Mouse (Mus musculus): ENCODE results near the gene Ocln. TPM values are rescaled to one million over a fixed set of nuclear protein-coding genes. Genes with fewer than 3 reads are reported as not detected.

The Ocln gene
- polyA plus RNA-seq (2014; fragmentation: Illumina TruSeq; extraction: RNeasy Lipid Tissue Mini Kit (QIAGEN cat#74804); ENCODE audit: low read depth, low replicate concordance), result 28.0 TPM

DNA sequence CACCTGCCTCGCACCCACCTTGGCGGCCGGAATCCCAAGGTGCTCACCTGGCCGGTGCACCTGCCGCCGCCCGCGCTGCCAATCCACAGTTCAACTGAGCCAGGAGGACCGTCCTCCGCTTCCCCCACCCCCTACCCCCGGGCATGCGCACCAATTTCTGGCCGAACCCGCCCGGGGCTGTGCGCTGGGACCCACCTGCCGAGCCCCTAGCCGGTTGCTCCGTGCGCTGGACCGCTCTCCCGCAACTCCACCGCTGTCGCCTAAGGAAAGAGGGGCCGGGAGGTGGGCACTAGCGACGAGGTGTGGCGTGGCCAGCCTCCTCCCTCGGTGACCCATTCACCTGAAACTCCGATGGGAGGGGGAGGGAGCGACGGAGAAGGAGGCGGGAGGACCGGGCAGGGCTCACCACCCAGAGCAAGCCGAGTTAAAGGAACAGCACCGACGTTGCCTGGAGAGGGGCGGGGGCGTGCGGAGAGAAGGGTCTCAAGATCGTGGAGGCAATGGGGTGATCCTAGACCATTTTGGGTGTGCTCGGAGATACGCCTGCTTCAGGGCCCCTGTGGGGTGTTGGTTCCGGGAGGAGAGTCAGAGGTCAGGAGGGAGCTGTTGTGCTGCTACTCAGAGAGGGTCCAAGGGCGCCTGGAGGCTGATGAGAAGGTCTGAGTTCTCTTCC, at the start of gene Ocln:
Ocln (minus strand) TSS at position 350 of the 673 bp plus-strand sequence.

GRCm38 (mm10) chr13:100492061-100492787, 60.3 kb downstream of the Ocln start, which contains the start of gene Gtf2h2:
Gene Gtf2h2 (minus strand): TSS chr13:100492579.

DNA sequence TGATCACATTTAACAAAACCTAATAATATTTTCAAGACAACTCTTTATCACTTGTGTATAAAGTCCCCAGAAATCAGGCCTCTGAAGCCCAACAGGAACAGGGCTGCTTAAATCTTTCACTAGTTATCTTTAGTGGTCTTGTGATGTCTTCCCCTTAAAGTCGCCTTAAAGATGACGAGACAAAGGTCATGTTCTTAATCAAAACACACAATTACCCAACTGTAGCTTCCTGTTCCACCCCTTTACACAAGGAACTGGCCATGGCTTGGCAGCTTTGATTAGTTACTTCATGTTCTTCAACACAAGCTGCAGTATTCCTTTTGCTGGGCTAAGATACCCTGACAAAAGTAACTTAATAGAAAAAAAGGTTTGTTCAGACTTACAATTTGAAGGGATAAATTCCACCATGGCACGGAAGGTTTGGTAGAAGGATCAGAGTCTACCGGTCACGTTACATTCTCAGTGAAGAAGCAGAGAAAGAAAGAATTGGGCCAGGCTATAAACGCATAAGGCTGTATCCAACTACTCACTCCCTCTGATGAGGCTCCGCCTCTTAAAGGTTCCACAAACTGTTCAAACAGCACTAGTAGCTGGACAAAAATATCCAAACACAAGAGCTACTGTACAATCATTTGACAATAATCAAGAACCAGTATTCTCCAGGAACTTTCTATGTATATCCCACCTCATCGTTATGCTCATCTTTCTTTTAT, 99.9 kb downstream of the Ocln start, which contains the start of gene Naip1:
Naip1 (minus strand) TSS at position 455 of the 713 bp plus-strand sequence.

Other genes with a start within 250 kb of the Ocln start
- 0.77 TPM for gene Naip6, start 235.0 kb downstream of the Ocln start, polyA plus RNA-seq (2014; fragmentation: Illumina TruSeq; extraction: RNeasy Lipid Tissue Mini Kit (QIAGEN cat#74804); ENCODE audit: low read depth, low replicate concordance)
- gene Naip1, start 99.8 kb downstream of the Ocln start, polyA plus RNA-seq (2014; fragmentation: Illumina TruSeq; extraction: RNeasy Lipid Tissue Mini Kit (QIAGEN cat#74804); ENCODE audit: low read depth, low replicate concordance), result 0.26 TPM
- gene Gtf2h2, start 60.1 kb downstream of the Ocln start, polyA plus RNA-seq (2014; fragmentation: Illumina TruSeq; extraction: RNeasy Lipid Tissue Mini Kit (QIAGEN cat#74804); ENCODE audit: low read depth, low replicate concordance), result 35.0 TPM
- gene Marveld2, start 64.3 kb upstream of the Ocln start, polyA plus RNA-seq (2014; fragmentation: Illumina TruSeq; extraction: RNeasy Lipid Tissue Mini Kit (QIAGEN cat#74804); ENCODE audit: low read depth, low replicate concordance), result 6.6 TPM
- gene Ak6, start 98.3 kb upstream of the Ocln start, polyA plus RNA-seq (2014; fragmentation: Illumina TruSeq; extraction: RNeasy Lipid Tissue Mini Kit (QIAGEN cat#74804); ENCODE audit: low read depth, low replicate concordance), result 88.9 TPM
- 20.8 TPM for gene Rad17, start 98.3 kb upstream of the Ocln start, polyA plus RNA-seq (2014; fragmentation: Illumina TruSeq; extraction: RNeasy Lipid Tissue Mini Kit (QIAGEN cat#74804); ENCODE audit: low read depth, low replicate concordance)
- gene Taf9, start 98.9 kb upstream of the Ocln start, polyA plus RNA-seq (2014; fragmentation: Illumina TruSeq; extraction: RNeasy Lipid Tissue Mini Kit (QIAGEN cat#74804); ENCODE audit: low read depth, low replicate concordance), result 3.5 TPM
- gene Ccdc125, start 117.0 kb upstream of the Ocln start, polyA plus RNA-seq (2014; fragmentation: Illumina TruSeq; extraction: RNeasy Lipid Tissue Mini Kit (QIAGEN cat#74804); ENCODE audit: low read depth, low replicate concordance), result 5.6 TPM
- 21.0 TPM for gene Cdk7, start 178.2 kb upstream of the Ocln start, polyA plus RNA-seq (2014; fragmentation: Illumina TruSeq; extraction: RNeasy Lipid Tissue Mini Kit (QIAGEN cat#74804); ENCODE audit: low read depth, low replicate concordance)
- 43.9 TPM for gene Mrps36, start 191.9 kb upstream of the Ocln start, polyA plus RNA-seq (2014; fragmentation: Illumina TruSeq; extraction: RNeasy Lipid Tissue Mini Kit (QIAGEN cat#74804); ENCODE audit: low read depth, low replicate concordance)
- not detected for gene Cenph, start 223.2 kb upstream of the Ocln start, polyA plus RNA-seq (2014; fragmentation: Illumina TruSeq; extraction: RNeasy Lipid Tissue Mini Kit (QIAGEN cat#74804); ENCODE audit: low read depth, low replicate concordance)
- gene Ccnb1, start 233.9 kb upstream of the Ocln start, polyA plus RNA-seq (2014; fragmentation: Illumina TruSeq; extraction: RNeasy Lipid Tissue Mini Kit (QIAGEN cat#74804); ENCODE audit: low read depth, low replicate concordance), result not detected

All from liver, adult 10 weeks (tissue).